Mouse (Mus musculus) embryonic fibroblast, embryonic 13.5 days (primary cell): Measurements from ENCODE around the gene Clk4.

Source experiments
- CTCF ChIP-seq: IDR thresholded peaks from 2 replicates; pipeline ENCODE4 v1.5.1; 2011; ENCODE audit warnings: mild to moderate bottlenecking, control low read depth, low read length, moderate library complexity, borderline replicate concordance; ENCODE audit not compliant: insufficient read depth
- POLR2A ChIP-seq: IDR thresholded peaks from 2 replicates; pipeline ENCODE4 v1.6.1; 2011; ENCODE audit warnings: low read depth, mild to moderate bottlenecking, control low read depth, low read length, moderate library complexity

DNA sequence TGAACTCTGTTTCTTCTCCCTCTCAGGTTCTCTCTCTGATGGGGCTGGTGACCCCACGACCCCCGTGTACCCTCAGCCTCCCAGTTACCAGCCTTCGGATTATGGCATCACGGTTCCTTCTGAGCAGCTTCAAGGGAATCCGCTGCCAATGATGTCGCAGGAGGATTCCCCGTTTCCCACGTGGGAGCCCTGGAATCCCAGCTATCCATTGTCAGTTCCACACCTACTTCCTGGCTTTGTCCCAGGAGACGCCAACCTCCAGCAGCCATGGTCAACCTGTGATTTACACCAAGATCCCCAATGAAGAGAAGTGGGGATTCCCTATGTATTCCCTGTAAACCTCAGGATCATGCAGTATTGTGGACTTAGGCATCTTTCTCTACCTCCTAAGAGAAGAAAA is 26.9 kb upstream of the Clk4 start:
- TF ChIP-seq POLR2A = no peak
- no peak for TF ChIP-seq CTCF
